Mouse (Mus musculus) myocyte (in vitro differentiated cells): ENCODE measurements around the gene Acot4. TPM values are rescaled to one million over a fixed set of nuclear protein-coding genes. Genes with fewer than 3 reads are reported as not detected.
A peak's percentile ranks its signal among the peaks of the same experiment; 100 is the strongest.
"Not testable (repeated sequence)": the region's sequence is repeated elsewhere in the genome, so short reads cannot be mapped to it uniquely, and the experiment has no call there.

Experiments used
- H3K27me3 ChIP-seq: one replicate; pipeline ENCODE4 v1.6.1; 2011; ENCODE audit not compliant: control insufficient read depth, insufficient read depth, insufficient read length
- H3K36me3 ChIP-seq: one replicate; pipeline ENCODE4 v1.6.1; 2011; ENCODE audit not compliant: control insufficient read depth, insufficient read depth
- H3K4me2 ChIP-seq: one replicate; pipeline ENCODE4 v1.6.1; 2011; ENCODE audit warnings: low read depth, control low read depth
- H3K4me3 ChIP-seq: one replicate; pipeline ENCODE4 v1.5.1; 2011; ENCODE audit warnings: mild to moderate bottlenecking, control low read depth, moderate library complexity
- H3K79me2 ChIP-seq: one replicate; pipeline ENCODE4 v1.6.1; 2011; ENCODE audit not compliant: control insufficient read depth, insufficient read depth
- H3ac ChIP-seq: one replicate; pipeline ENCODE4 v1.6.1; 2011; ENCODE audit not compliant: control insufficient read depth, insufficient read length
- CEBPB ChIP-seq: IDR thresholded peaks from 2 replicates; pipeline ENCODE4 v1.6.1; 2011; ENCODE audit warnings: mild to moderate bottlenecking, moderate library complexity; ENCODE audit not compliant: poor library complexity, insufficient read depth, severe bottlenecking
- E2F4 ChIP-seq: IDR thresholded peaks from one replicate; pipeline ENCODE4 v1.6.1; 2011; ENCODE audit warnings: mild to moderate bottlenecking, control low read depth, moderate library complexity; ENCODE audit not compliant: insufficient read depth
- MAX ChIP-seq: IDR thresholded peaks from one replicate; pipeline ENCODE4 v1.6.1; 2011; ENCODE audit warnings: low read depth, mild to moderate bottlenecking, control low read depth
- MYOD1 ChIP-seq, 3 experiments: IDR thresholded peaks; one replicate each; pipeline ENCODE4 v1.6.1; 2011; ENCODE audit warnings: control low read depth in 2 of 3, low read depth in 2 of 3, mild to moderate bottlenecking in 2 of 3, moderate library complexity in 1 of 3; ENCODE audit not compliant: insufficient read length in 2 of 3, control insufficient read depth in 1 of 3
- MYOG ChIP-seq, 3 experiments: IDR thresholded peaks; one replicate each; pipeline ENCODE4 v1.6.1; 2011; ENCODE audit warnings: control low read depth in 2 of 3, low read depth in 2 of 3, mild to moderate bottlenecking in 2 of 3; ENCODE audit not compliant: insufficient read length in 2 of 3, control insufficient read depth in 1 of 3, insufficient read depth in 1 of 3
- POLR2A ChIP-seq: IDR thresholded peaks from one replicate; pipeline ENCODE4 v1.6.1; 2011; ENCODE audit warnings: low read depth, mild to moderate bottlenecking, control low read depth, moderate library complexity; ENCODE audit not compliant: insufficient read length
- POLR2AphosphoS2 ChIP-seq: IDR thresholded peaks from one replicate; pipeline ENCODE4 v1.6.1; 2011; ENCODE audit warnings: low read depth, control low read depth; ENCODE audit not compliant: insufficient read length
- REST ChIP-seq: IDR thresholded peaks from one replicate; pipeline ENCODE4 v1.6.1; 2011; ENCODE audit warnings: mild to moderate bottlenecking, control low read depth, moderate library complexity; ENCODE audit not compliant: insufficient read depth, insufficient read length
- SRF ChIP-seq: IDR thresholded peaks from one replicate; pipeline ENCODE4 v1.6.1; 2011; ENCODE audit warnings: low read depth; ENCODE audit not compliant: control insufficient read depth, insufficient read length
- TCF12 ChIP-seq: IDR thresholded peaks from one replicate; pipeline ENCODE4 v1.6.1; 2011; ENCODE audit warnings: mild to moderate bottlenecking, control low read depth; ENCODE audit not compliant: poor library complexity, insufficient read depth, severe bottlenecking
- TCF3 ChIP-seq: IDR thresholded peaks from one replicate; pipeline ENCODE4 v1.6.1; 2011; ENCODE audit warnings: low read depth, control low read depth; ENCODE audit not compliant: insufficient read length
- USF1 ChIP-seq: IDR thresholded peaks from one replicate; pipeline ENCODE4 v1.6.1; 2011; ENCODE audit warnings: low read depth, mild to moderate bottlenecking, control low read depth, moderate library complexity
- polyA plus RNA-seq: library from polyadenylated mRNA; unstranded; fragments of >200 nt; fragmentation: generic; extraction: Trizol; gene quantifications from one replicate; pipeline ENCODE4 v1.2.1, GENCODE M21; 2012; ENCODE audit warnings: missing spikeins

The Acot4 gene
- polyA plus RNA-seq, 1 experiment: not detected

GRCm38 (mm10) chr12:84023052-84023745 lies 15.0 kb upstream of the Acot4 start:
- H3K4me2 ChIP-seq: no peak overlapping the region
- no peak overlapping the region for H3ac ChIP-seq
- no peaks in the 10 kb centered on the region for H3K36me3 ChIP-seq
- no peak overlapping the region for H3K4me3 ChIP-seq
- TF ChIP-seq POLR2AphosphoS2 (no peak), MAX (no peak), USF1 (no peak), TCF12 (no peak), CEBPB (no peak), REST (no peak), E2F4 (no peak), TCF3 (no peak)
- peaks cover 10% of the 10 kb centered on the region for H3K27me3 ChIP-seq
- H3K79me2 ChIP-seq: no peaks in the 10 kb centered on the region

DNA sequence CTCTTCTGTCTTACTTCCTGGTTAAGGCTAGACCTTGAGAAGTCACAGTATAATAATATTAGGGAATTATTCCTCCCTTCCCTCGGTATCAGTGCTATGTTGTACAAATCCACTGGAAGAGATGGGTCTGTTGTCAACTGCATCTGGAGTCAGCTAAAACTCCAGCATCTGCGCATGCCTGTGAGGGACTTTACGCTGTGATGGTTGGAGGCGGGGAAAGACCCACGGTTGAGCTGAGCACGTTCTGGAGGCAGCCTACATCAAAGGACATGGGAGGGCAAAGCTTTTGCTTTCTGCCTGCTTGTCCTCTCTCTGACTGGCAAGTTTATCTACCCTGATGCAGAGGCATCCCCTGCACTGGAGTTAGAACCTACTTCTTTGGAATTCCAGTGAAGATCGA lies 12.3 kb upstream of the Acot4 start:
- no peak overlapping the region for H3ac ChIP-seq
- no peak overlapping the region for H3K4me2 ChIP-seq
- H3K4me3 ChIP-seq: no peak overlapping the region
- no peak for TF ChIP-seq CEBPB
- TF ChIP-seq POLR2AphosphoS2: no peak
- TF ChIP-seq SRF: no peak
- TF ChIP-seq TCF12: no peak
- no peak for TF ChIP-seq E2F4
- no peak for TF ChIP-seq MYOD1 (IDR thresholded peaks at IDR 0.05; ENCODE audit: control insufficient read depth in 1 of 3, insufficient read length in 2 of 3, low read depth in 2 of 3)
- no peak for TF ChIP-seq MAX
- no peak for TF ChIP-seq POLR2A
- no peak for TF ChIP-seq REST
- TF ChIP-seq TCF3: no peak
- no peak for TF ChIP-seq USF1
- no peak for TF ChIP-seq MYOG (IDR thresholded peaks at IDR 0.05; ENCODE audit: control insufficient read depth in 1 of 3, insufficient read depth in 1 of 3, insufficient read length in 2 of 3, low read depth in 2 of 3)
- H3K27me3 ChIP-seq: no peaks in the 10 kb centered on the region
- H3K36me3 ChIP-seq: no peaks in the 10 kb centered on the region
- no peaks in the 10 kb centered on the region for H3K79me2 ChIP-seq

- not testable (repeated sequence) for H3K27me3 ChIP-seq, H3K36me3 ChIP-seq, H3K4me3 ChIP-seq, H3ac ChIP-seq, H3K4me2 ChIP-seq, H3K79me2 ChIP-seq
Measured at GRCm38 (mm10) chr12:84028328-84028727, 9.9 kb upstream of the Acot4 start.

DNA sequence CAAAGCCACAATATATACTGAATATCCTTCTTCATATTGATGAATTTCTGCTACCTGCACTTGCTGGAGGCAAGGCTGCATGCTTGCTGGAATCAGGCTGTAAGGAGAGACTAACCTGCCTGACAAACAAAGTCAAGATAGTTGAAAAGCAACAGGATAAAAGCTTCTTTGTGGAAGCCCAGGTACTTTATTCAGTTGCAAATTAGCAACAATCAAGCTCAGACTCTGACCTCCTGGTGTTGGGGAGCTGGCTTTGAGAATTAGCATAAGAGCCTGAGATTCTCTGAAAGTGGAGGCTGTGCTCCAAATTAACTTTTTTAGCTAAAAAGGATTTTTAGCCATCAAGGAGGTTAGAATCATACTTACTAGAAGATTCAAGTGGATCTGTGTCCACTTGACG lies 9.1 kb upstream of the Acot4 start:
- not testable (repeated sequence) for H3ac ChIP-seq, H3K4me2 ChIP-seq, H3K36me3 ChIP-seq, H3K79me2 ChIP-seq, H3K4me3 ChIP-seq, H3K27me3 ChIP-seq

- TF ChIP-seq MYOG (IDR thresholded peaks at IDR 0.05; ENCODE audit: control insufficient read depth in 1 of 3, insufficient read depth in 1 of 3, insufficient read length in 2 of 3, low read depth in 2 of 3) (no peak), REST (no peak), TCF12 (no peak), E2F4 (no peak), CEBPB (no peak), USF1 (peak; percentile 81)
- Histone ChIP-seq H3K27me3 (no peaks in the 10 kb centered on the region), H3K79me2 (no peaks in the 10 kb centered on the region), H3ac (no peak overlapping the region), H3K36me3 (no peaks in the 10 kb centered on the region), H3K4me3 (no peak overlapping the region), H3K4me2 (no peak overlapping the region)
Measured at GRCm38 (mm10) chr12:84030659-84031332, 7.4 kb upstream of the Acot4 start.

DNA sequence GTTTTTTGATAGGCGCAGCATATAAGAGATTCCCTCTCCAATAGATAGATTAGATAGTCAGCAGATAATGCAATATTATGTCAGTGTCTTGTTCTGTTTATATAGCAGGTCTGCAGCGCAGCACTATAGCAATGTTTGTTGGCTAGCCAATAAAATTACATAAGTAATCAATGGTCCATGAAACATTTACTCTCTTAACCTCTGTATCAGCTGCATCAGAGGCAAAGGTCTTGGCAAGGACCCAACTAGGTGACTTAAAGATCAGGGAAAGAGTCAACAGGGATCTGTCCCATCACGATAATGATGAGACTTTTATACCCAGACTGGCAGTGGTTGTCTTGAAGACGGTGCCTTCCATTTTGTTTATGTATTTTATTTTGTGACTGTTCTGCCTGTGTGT lies 5.3 kb upstream of the Acot4 start:
- Histone ChIP-seq H3K4me2 (no peak overlapping the region), H3K27me3 (peaks cover 5% of the 10 kb centered on the region), H3K79me2 (no peaks in the 10 kb centered on the region), H3K4me3 (no peak overlapping the region), H3K36me3 (no peaks in the 10 kb centered on the region), H3ac (no peak overlapping the region)
- no peak for TF ChIP-seq MYOD1 (IDR thresholded peaks at IDR 0.05; ENCODE audit: control insufficient read depth in 1 of 3, insufficient read length in 2 of 3, low read depth in 2 of 3)
- no peak for TF ChIP-seq CEBPB
- no peak for TF ChIP-seq USF1
- TF ChIP-seq TCF3: no peak
- TF ChIP-seq TCF12: no peak
- no peak for TF ChIP-seq E2F4
- no peak for TF ChIP-seq REST
- no peak for TF ChIP-seq MAX
- TF ChIP-seq POLR2A: no peak
- TF ChIP-seq MYOG (IDR thresholded peaks at IDR 0.05; ENCODE audit: control insufficient read depth in 1 of 3, insufficient read depth in 1 of 3, insufficient read length in 2 of 3, low read depth in 2 of 3): no peak

DNA sequence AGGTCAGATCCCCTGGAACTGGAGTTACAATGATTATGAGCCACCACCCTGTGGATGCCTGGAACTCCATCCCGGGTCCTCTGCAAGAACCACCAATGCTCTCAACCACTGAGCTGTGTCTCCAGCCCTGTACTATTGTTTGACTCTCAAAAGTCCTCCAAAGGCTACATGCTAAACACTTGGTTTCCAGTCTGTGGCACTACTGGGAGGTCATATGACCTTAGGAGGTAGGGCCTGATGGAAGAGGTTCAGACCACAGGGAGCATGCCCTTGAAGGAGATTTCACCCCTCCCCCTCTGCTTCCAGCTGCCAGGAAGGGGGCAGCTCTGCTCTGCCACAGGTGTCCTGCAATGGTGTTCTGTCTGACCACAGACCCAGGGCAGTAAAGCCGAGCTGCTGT lies 4.9 kb upstream of the Acot4 start:
- not testable (repeated sequence) for H3K27me3 ChIP-seq, H3K36me3 ChIP-seq, H3ac ChIP-seq, H3K79me2 ChIP-seq, H3K4me3 ChIP-seq, H3K4me2 ChIP-seq
